Mouse (Mus musculus) stomach, postnatal 0 days (tissue): ENCODE data around the gene Tmcc2.

Source experiments
- CTCF ChIP-seq: IDR thresholded peaks from 2 replicates; pipeline ENCODE4 v1.5.1; 2016; ENCODE audit warnings: antibody characterized with exemption, low read depth, mild to moderate bottlenecking, moderate library complexity
- EP300 ChIP-seq: optimal IDR thresholded peaks from 2 replicates; pipeline ENCODE3; 2016; ENCODE audit warnings: antibody characterized with exemption

- TF ChIP-seq CTCF (no peak), EP300 (no peak)
Measured at GRCm38 (mm10) chr1:132375256-132375655, 15.8 kb downstream of the Tmcc2 start.
